Mouse (Mus musculus): ENCODE results near the gene Rps6kc1. TPM values are rescaled to one million over a fixed set of nuclear protein-coding genes. Genes with fewer than 3 reads are reported as not detected.

The Rps6kc1 gene
- total and polyA plus RNA-seq, 3 experiments = 7.8 to 18.0 (median 12.5) TPM

- TF ChIP-seq TBP (conservative IDR thresholded peaks at IDR 0.05; ENCODE audit: low read depth, low read length) (no peak), MAX (IDR thresholded peaks at IDR 0.05; ENCODE audit: low read length) (no peak), NRF1 (IDR thresholded peaks at IDR 0.05; ENCODE audit: low read depth, low read length) (no peak), MXI1 (IDR thresholded peaks at IDR 0.05; ENCODE audit: low read depth, low read length) (no peak), PAX5 (IDR thresholded peaks at IDR 0.05; ENCODE audit: low read length) (no peak)
Observed at GRCm38 (mm10) chr1:190772088-190772885, 139.3 kb downstream of the Rps6kc1 start (continued).

DNA sequence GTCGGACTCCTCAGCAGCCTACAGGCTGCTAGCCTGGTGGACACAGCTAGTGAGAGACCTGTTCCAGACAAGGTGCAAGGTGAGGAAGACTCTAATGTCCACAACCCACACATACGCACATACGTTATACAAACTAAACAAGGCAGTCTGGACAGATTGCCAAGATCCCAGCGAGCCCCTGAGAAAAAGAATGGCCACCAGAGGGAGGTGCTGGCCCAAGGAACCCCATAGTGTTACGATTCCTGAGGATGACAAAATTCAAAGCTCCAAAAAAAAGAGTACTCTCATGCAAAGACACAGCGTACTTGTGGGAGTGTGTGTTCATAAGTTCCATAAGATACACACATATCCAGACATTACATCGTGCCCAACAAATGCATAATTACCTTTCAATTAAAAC is 141.8 kb downstream of the Rps6kc1 start:
- no peak overlapping the region for H3K4me2 ChIP-seq (ENCODE audit: insufficient read depth, low read depth, poor library complexity, severe bottlenecking)
- dilution Hi-C loops (cut with MboI; ENCODE audit: extremely low pct_ligation_motif_present, extremely low pct_unique_long_range_greater_than_20kb, low sequenced_read_pairs) = no loop called here
- no peak overlapping the region for H3K4me3 ChIP-seq (replicated peaks in 1 of 3; ENCODE audit: low read depth in 2 of 3, low read length in 2 of 3, poor library complexity in 1 of 3)
- TF ChIP-seq CTCF (conservative IDR thresholded peaks at IDR 0.05 in 1 of 2, IDR thresholded peaks at IDR 0.05 in 1 of 2; ENCODE audit: low read depth in 2 of 2, low read length in 2 of 2) (peak in 1 of 2 experiments; percentile 56; a peak in 2 of 4 replicates), MEF2A (IDR thresholded peaks at IDR 0.05; ENCODE audit: borderline replicate concordance, low read depth, low read length) (no peak), PAX5 (IDR thresholded peaks at IDR 0.05; ENCODE audit: low read length) (no peak), MAFK (IDR thresholded peaks at IDR 0.05; ENCODE audit: insufficient replicate concordance, low read length) (no peak), SMC3 (IDR thresholded peaks at IDR 0.05; ENCODE audit: low read depth, low read length) (peak; percentile 43), RAD21 (IDR thresholded peaks at IDR 0.05; ENCODE audit: low read depth, low read length) (peak; percentile 53), KAT2A (IDR thresholded peaks at IDR 0.05; ENCODE audit: insufficient replicate concordance, low read length) (no peak), EP300 (IDR thresholded peaks at IDR 0.05; ENCODE audit: low read length) (no peak)
- H3K4me1 ChIP-seq (ENCODE audit: control insufficient read depth in 1 of 2, insufficient read depth in 2 of 2) = no peaks in the 10 kb centered on the region
- no peak for DNase-seq (ENCODE audit: extremely low read depth)
- no peak overlapping the region for H3K9ac ChIP-seq (ENCODE audit: insufficient read depth, low read depth)
- H3K79me2 ChIP-seq (replicated peaks; ENCODE audit: control insufficient read depth, extremely low read depth, insufficient read depth, poor library complexity, severe bottlenecking) = no peaks in the 10 kb centered on the region
- H3K9me3 ChIP-seq (replicated peaks; ENCODE audit: low read length) = peaks cover 5% of the 10 kb centered on the region
- in situ Hi-C loops (cut with MboI; ENCODE audit: low pct_ligation_motif_present, low pct_unique_long_range_greater_than_20kb, low sequenced_read_pairs) = no loop called here
- no peak overlapping the region for H3K27ac ChIP-seq (ENCODE audit: insufficient read depth, low read depth)
- peaks cover 0 to 15% of the 10 kb centered on the region in 2 experiments for H3K36me3 ChIP-seq (replicated peaks in 1 of 2; ENCODE audit: control insufficient read depth in 1 of 2, insufficient read depth in 1 of 2, low read length in 1 of 2)
- no peaks in the 10 kb centered on the region for H3K27me3 ChIP-seq (replicated peaks)

DNA sequence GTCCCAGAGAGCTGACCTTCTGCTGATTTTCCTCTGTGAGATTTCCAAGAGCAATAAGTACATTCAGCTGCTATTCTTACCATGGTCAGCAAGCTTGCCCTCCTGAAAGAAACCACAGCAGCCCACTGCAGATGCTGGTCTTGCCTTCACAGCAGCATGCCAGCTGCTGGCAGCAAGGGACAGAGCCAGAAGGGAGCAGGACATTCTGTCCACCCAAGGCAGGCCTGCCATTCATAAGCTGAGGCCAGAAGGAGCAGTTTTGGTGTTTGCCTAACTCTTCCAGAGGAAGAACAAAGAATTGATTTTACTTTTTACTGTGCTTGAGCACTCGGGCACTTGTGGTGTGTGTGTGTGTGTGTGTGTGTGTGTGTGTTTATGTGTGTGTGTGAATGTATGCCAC is 143.3 kb downstream of the Rps6kc1 start:
- no peak for DNase-seq (ENCODE audit: extremely low read depth)
- Histone ChIP-seq H3K9ac (ENCODE audit: insufficient read depth, low read depth) (no peak overlapping the region), H3K4me1 (ENCODE audit: control insufficient read depth in 1 of 2, insufficient read depth in 2 of 2) (no peaks in the 10 kb centered on the region), H3K27me3 (replicated peaks) (no peaks in the 10 kb centered on the region), H3K27ac (ENCODE audit: insufficient read depth, low read depth) (no peak overlapping the region), H3K36me3 (replicated peaks in 1 of 2; ENCODE audit: control insufficient read depth in 1 of 2, insufficient read depth in 1 of 2, low read length in 1 of 2) (peaks cover 0 to 11% of the 10 kb centered on the region in 2 experiments), H3K79me2 (replicated peaks; ENCODE audit: control insufficient read depth, extremely low read depth, insufficient read depth, poor library complexity, severe bottlenecking) (no peaks in the 10 kb centered on the region), H3K4me3 (replicated peaks in 1 of 3; ENCODE audit: low read depth in 2 of 3, low read length in 2 of 3, poor library complexity in 1 of 3) (no peak overlapping the region), H3K9me3 (replicated peaks; ENCODE audit: low read length) (peaks cover 5% of the 10 kb centered on the region), H3K4me2 (ENCODE audit: insufficient read depth, low read depth, poor library complexity, severe bottlenecking) (no peak overlapping the region)
- in situ Hi-C loops (cut with MboI; ENCODE audit: low pct_ligation_motif_present, low pct_unique_long_range_greater_than_20kb, low sequenced_read_pairs) = no loop called here
- TF ChIP-seq BHLHE40 (IDR thresholded peaks at IDR 0.05; ENCODE audit: low read depth, low read length) = no peak
- no peak for TF ChIP-seq POLR2A (IDR thresholded peaks at IDR 0.05; ENCODE audit: low read depth, low read length)
- TF ChIP-seq ZC3H11A (IDR thresholded peaks at IDR 0.05; ENCODE audit: low read depth, low read length) = no peak
- no peak for TF ChIP-seq ZMIZ1 (IDR thresholded peaks at IDR 0.05; ENCODE audit: low read depth, low read length)
- TF ChIP-seq MAFK (IDR thresholded peaks at IDR 0.05; ENCODE audit: insufficient replicate concordance, low read length) = no peak
- no peak for TF ChIP-seq KAT2A (IDR thresholded peaks at IDR 0.05; ENCODE audit: insufficient replicate concordance, low read length)
- TF ChIP-seq ELF1 (IDR thresholded peaks at IDR 0.05; ENCODE audit: low read depth, low read length) = no peak
- no peak for TF ChIP-seq POLR2AphosphoS2 (IDR thresholded peaks at IDR 0.05; ENCODE audit: low read depth, low read length)
- TF ChIP-seq ETS1 (conservative IDR thresholded peaks at IDR 0.05; ENCODE audit: low read depth, low read length) = no peak
- TF ChIP-seq TBP (conservative IDR thresholded peaks at IDR 0.05; ENCODE audit: low read depth, low read length) = no peak
- no peak for TF ChIP-seq ZNF384 (IDR thresholded peaks at IDR 0.05; ENCODE audit: low read depth, low read length)
- no peak for TF ChIP-seq JUND (conservative IDR thresholded peaks at IDR 0.05; ENCODE audit: low read depth, low read length)
- TF ChIP-seq GABPA (IDR thresholded peaks at IDR 0.05; ENCODE audit: insufficient replicate concordance, low read depth, low read length) = no peak
- TF ChIP-seq MEF2A (IDR thresholded peaks at IDR 0.05; ENCODE audit: borderline replicate concordance, low read depth, low read length) = no peak
- no peak for TF ChIP-seq E2F4 (IDR thresholded peaks at IDR 0.05; ENCODE audit: insufficient replicate concordance, low read depth, low read length)
- TF ChIP-seq RAD21 (IDR thresholded peaks at IDR 0.05; ENCODE audit: low read depth, low read length) = no peak
- dilution Hi-C loops (cut with MboI; ENCODE audit: extremely low pct_ligation_motif_present, extremely low pct_unique_long_range_greater_than_20kb, low sequenced_read_pairs) = no loop called here

All from CH12.LX (cell line).